In the genomic region with DNA sequence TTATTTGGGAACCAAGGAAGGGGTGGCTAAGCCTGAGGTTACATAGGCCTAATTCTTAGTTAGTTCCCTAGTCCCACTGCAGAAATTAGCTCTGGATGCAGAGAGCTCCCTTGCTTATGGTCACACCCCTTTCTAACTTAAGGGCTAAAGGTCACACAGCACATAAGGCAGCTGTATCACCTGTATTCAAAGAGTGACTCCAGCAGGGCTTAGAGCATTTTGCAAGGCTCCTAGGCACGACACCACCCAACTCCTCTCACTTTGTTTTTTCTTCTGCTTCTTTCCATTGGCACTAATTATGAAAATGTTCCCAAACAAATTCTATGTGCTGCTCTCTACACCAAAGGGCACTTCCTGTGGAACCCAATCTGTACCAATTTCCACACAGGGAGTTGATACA, we compare ENCODE assay signal across 27 mouse cellular contexts.
DNase-seq lines count a peak whose midpoint lies in the region; ATAC-seq and TF ChIP-seq lines count a peak whose summit lies in the region.
"Had no signal": no experiment of that assay in that cellular context is flagged by ENCODE, and none has a peak within 500 bp of the region (broad histone marks: within the 10 kb centered on the region; RNA-seq: fewer than 3 reads in every experiment).

No protein-coding gene starts in this region.

- no peaks in the 10 kb centered on the region for H3K9me3 ChIP-seq in intestine, postnatal 0 days (ENCODE audit: control insufficient read depth)
- H3K9me3 ChIP-seq in stomach, postnatal 0 days (ENCODE audit: control insufficient read depth, low read length) = no peaks in the 10 kb centered on the region
- H3K9me3 ChIP-seq in midbrain, embryonic 16.5 days (replicated peaks; ENCODE audit: control insufficient read depth, low read length, poor library complexity, severe bottlenecking) = no peaks in the 10 kb centered on the region
- H3K9me3 ChIP-seq: embryonic facial prominence, embryonic 13.5 days; embryonic facial prominence, embryonic 15.5 days; forebrain, embryonic 10.5 days; forebrain, embryonic 13.5 days; forebrain, embryonic 15.5 days had no signal

- no peaks in the 10 kb centered on the region for H3K36me3 ChIP-seq in intestine, postnatal 0 days (ENCODE audit: control insufficient read depth, insufficient read depth)
- H3K36me3 ChIP-seq in stomach, postnatal 0 days (ENCODE audit: control insufficient read depth, insufficient read depth, low read length) = no peaks in the 10 kb centered on the region
- H3K36me3 ChIP-seq in midbrain, embryonic 16.5 days (ENCODE audit: control insufficient read depth, insufficient read depth, low read length) = no peaks in the 10 kb centered on the region
- H3K36me3 ChIP-seq: embryonic facial prominence, embryonic 13.5 days; embryonic facial prominence, embryonic 15.5 days; forebrain, embryonic 10.5 days; forebrain, embryonic 15.5 days; G1E had no signal

- ATAC-seq in intestine, postnatal 0 days = peak; percentile 47; the same call in 1 of the 2 replicates
- ATAC-seq in stomach, postnatal 0 days (ENCODE audit: low FRiP score, low TSS enrichment) = no peak
- ATAC-seq in midbrain, embryonic 16.5 days = no peak
- ATAC-seq: activated CD4-positive, CD25-positive, alpha-beta regulatory T cell, adult 4 months; CD4-positive, CD25-positive, alpha-beta regulatory T cell, adult 4 months; forebrain, embryonic 13.5 days; forebrain, embryonic 15.5 days; forebrain, postnatal 0 days; Patski had no signal

- peak; percentile 54 for DNase-seq in heart, adult 11 months
- no peak for DNase-seq in heart, adult 8-10 months (ENCODE audit: low spot score)
- DNase-seq in stomach, postnatal 0 days (ENCODE audit: low spot score) = no peak
- DNase-seq in kidney, postnatal 4 days = no peak
- DNase-seq: adrenal gland, adult 8-10 months; adrenal gland, postnatal 14 days; adrenal gland, postnatal 36 days; B cell, adult 2 months; cerebellum, adult 11-12 months; cerebellum, adult 2 months; cerebellum, adult 9-10 months; cerebellum, postnatal 10 days; cerebellum, postnatal 25 days; embryo, embryonic 11 days; forebrain, postnatal 0 days had no signal

- no peak overlapping the region for H3K4me2 ChIP-seq in intestine, postnatal 0 days (replicated peaks; ENCODE audit: low read depth)
- no peak overlapping the region for H3K4me2 ChIP-seq in stomach, postnatal 0 days (replicated peaks; ENCODE audit: low read depth)
- H3K4me2 ChIP-seq in midbrain, embryonic 16.5 days (ENCODE audit: low read length) = no peak overlapping the region
- H3K4me2 ChIP-seq: embryonic facial prominence, embryonic 13.5 days; embryonic facial prominence, embryonic 15.5 days; forebrain, embryonic 13.5 days; forebrain, embryonic 15.5 days had no signal

- no peak for TF ChIP-seq EP300 in stomach, postnatal 0 days (optimal IDR thresholded peaks at IDR 0.05)

- H3K27me3 ChIP-seq in intestine, postnatal 0 days (replicated peaks; ENCODE audit: control insufficient read depth, insufficient read depth, low read length) = no peaks in the 10 kb centered on the region
- no peaks in the 10 kb centered on the region for H3K27me3 ChIP-seq in stomach, postnatal 0 days (ENCODE audit: control insufficient read depth, insufficient read depth, low read length)
- H3K27me3 ChIP-seq in midbrain, embryonic 16.5 days (ENCODE audit: control insufficient read depth, insufficient read depth, low read depth, low read length) = no peaks in the 10 kb centered on the region
- H3K27me3 ChIP-seq: embryonic facial prominence, embryonic 13.5 days; embryonic facial prominence, embryonic 15.5 days; forebrain, embryonic 13.5 days; forebrain, embryonic 15.5 days; Patski had no signal

- 29% methylated on average over 1 of the region's 1 CpGs for WGBS in intestine, postnatal 0 days
- WGBS in stomach, postnatal 0 days = 67% methylated on average over 1 of the region's 1 CpGs
- 61% methylated on average over 1 of the region's 1 CpGs for WGBS in midbrain, embryonic 16.5 days

- H3K9ac ChIP-seq in intestine, postnatal 0 days (ENCODE audit: low read depth, low read length) = no peak overlapping the region
- no peak overlapping the region for H3K9ac ChIP-seq in stomach, postnatal 0 days (ENCODE audit: low read length)
- H3K9ac ChIP-seq in midbrain, embryonic 16.5 days (ENCODE audit: low read depth, low read length) = no peak overlapping the region
- H3K9ac ChIP-seq: embryonic facial prominence, embryonic 13.5 days; embryonic facial prominence, embryonic 15.5 days; forebrain, embryonic 13.5 days; forebrain, embryonic 15.5 days; forebrain, postnatal 0 days had no signal

- H3K4me3 ChIP-seq in intestine, postnatal 0 days (ENCODE audit: low read depth, low read length) = no peak overlapping the region
- no peak overlapping the region for H3K4me3 ChIP-seq in stomach, postnatal 0 days (ENCODE audit: low read depth, low read length)
- H3K4me3 ChIP-seq in midbrain, embryonic 16.5 days (ENCODE audit: low read depth, low read length) = no peak overlapping the region
- H3K4me3 ChIP-seq: embryonic facial prominence, embryonic 13.5 days; embryonic facial prominence, embryonic 15.5 days; erythroblast, embryonic 14.5 days; forebrain, embryonic 10.5 days; forebrain, embryonic 13.5 days; forebrain, embryonic 15.5 days had no signal

- TF ChIP-seq CTCF in intestine, postnatal 0 days (IDR thresholded peaks at IDR 0.05; ENCODE audit: low read depth) = peak; percentile 45
- TF ChIP-seq CTCF in stomach, postnatal 0 days (IDR thresholded peaks at IDR 0.05; ENCODE audit: low read depth) = 0 out of 2 replicates have a peak, but pooled peaks have one; percentile 2

- H3K27ac ChIP-seq in intestine, postnatal 0 days (ENCODE audit: low read depth, low read length) = no peak overlapping the region
- H3K27ac ChIP-seq in stomach, postnatal 0 days (replicated peaks) = no peak overlapping the region
- no peak overlapping the region for H3K27ac ChIP-seq in midbrain, embryonic 16.5 days (ENCODE audit: low read length)
- H3K27ac ChIP-seq: embryonic facial prominence, embryonic 13.5 days; embryonic facial prominence, embryonic 15.5 days; forebrain, embryonic 10.5 days; forebrain, embryonic 13.5 days; forebrain, embryonic 15.5 days had no signal

- peaks cover 7% of the 10 kb centered on the region; the same call in 1 of the 2 replicates for H3K4me1 ChIP-seq in intestine, postnatal 0 days (replicated peaks; ENCODE audit: control insufficient read depth, insufficient read depth, low read length)
- no peaks in the 10 kb centered on the region for H3K4me1 ChIP-seq in stomach, postnatal 0 days (replicated peaks; ENCODE audit: control insufficient read depth, insufficient read depth)
- H3K4me1 ChIP-seq in midbrain, embryonic 16.5 days (ENCODE audit: control insufficient read depth, insufficient read depth, low read length) = no peaks in the 10 kb centered on the region
- H3K4me1 ChIP-seq: forebrain, embryonic 13.5 days; forebrain, embryonic 15.5 days had no signal
